Mouse (Mus musculus): Measurements from ENCODE around the gene Ndufs7. TPM values are rescaled to one million over a fixed set of nuclear protein-coding genes. Genes with fewer than 3 reads are reported as not detected.

Gene Ndufs7
- total RNA-seq, 2 experiments from 2014 or later: 609 to 639 TPM

DNA sequence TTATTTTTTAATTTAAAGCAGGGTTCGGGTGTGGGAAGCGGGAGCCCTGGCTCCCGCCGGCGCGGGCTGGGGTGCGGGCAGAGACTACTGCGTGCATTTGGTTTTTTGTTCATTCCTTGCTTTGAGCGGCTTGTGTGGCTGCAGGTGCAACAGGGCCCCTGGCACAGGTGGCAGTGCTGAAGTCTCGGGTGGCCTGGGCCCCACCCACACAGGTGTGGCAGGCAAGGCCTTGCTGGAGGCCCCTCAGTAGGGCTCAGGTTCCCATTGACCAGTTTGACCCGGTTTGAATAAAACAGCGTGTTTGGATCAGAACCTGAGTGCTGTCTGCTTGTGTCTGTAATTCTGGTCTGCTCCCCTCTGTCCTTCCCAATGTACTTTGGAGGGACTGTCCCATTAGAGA lies 39.2 kb downstream of the Ndufs7 start:
- no peak for DNase-seq
- intact Hi-C loops (cut with DNase I): no loop called here

- intact Hi-C loops (cut with DNase I): no loop called here
- DNase-seq: no peak
These were observed 39.7 kb downstream of the Ndufs7 start for GRCm38 (mm10) chr10:80288657-80289056.

- DNase-seq: peak; percentile 96
- intact Hi-C loops (cut with DNase I): no loop called here
These were observed 43.6 kb downstream of the Ndufs7 start, which contains the start of gene Rps15 for GRCm38 (mm10) chr10:80292251-80293146. Rps15 (plus strand) TSS chr10:80292453.

DNA sequence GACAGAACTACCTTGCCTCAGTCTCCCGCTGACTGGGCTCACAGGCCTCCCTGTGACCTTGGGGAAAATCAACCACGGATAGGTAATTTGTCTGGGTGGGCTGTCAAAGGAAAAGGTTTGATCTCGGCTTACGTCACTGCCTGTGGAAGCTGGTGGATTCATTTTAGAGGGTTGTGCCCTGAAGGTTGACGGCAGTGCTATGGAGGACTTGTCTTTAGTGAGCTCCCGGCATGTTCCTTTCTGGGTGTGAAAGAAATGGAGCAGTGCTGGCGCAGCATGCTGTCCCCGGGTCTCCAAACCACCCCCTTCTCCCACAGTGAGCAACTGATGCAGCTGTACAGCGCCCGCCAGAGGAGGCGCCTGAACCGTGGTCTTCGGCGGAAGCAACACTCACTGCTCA lies 44.4 kb downstream of the Ndufs7 start:
- intact Hi-C loops (cut with DNase I): no loop called here
- no peak for DNase-seq

GRCm38 (mm10) chr10:80294311-80294710 lies 45.4 kb downstream of the Ndufs7 start:
- intact Hi-C loops (cut with DNase I): loop anchor here (2.0 kb wide), 1 partner anchor 80 kb away; no protein-coding TSS in a partner anchor
- no peak for DNase-seq

- intact Hi-C loops (cut with DNase I): loop anchor here (1.0 to 2.0 kb wide), 2 partner anchors 53 to 80 kb away; partner anchors contain the start of gene Adamtsl5
- DNase-seq: no peak
These were observed 45.9 kb downstream of the Ndufs7 start for GRCm38 (mm10) chr10:80294788-80295303.

DNA sequence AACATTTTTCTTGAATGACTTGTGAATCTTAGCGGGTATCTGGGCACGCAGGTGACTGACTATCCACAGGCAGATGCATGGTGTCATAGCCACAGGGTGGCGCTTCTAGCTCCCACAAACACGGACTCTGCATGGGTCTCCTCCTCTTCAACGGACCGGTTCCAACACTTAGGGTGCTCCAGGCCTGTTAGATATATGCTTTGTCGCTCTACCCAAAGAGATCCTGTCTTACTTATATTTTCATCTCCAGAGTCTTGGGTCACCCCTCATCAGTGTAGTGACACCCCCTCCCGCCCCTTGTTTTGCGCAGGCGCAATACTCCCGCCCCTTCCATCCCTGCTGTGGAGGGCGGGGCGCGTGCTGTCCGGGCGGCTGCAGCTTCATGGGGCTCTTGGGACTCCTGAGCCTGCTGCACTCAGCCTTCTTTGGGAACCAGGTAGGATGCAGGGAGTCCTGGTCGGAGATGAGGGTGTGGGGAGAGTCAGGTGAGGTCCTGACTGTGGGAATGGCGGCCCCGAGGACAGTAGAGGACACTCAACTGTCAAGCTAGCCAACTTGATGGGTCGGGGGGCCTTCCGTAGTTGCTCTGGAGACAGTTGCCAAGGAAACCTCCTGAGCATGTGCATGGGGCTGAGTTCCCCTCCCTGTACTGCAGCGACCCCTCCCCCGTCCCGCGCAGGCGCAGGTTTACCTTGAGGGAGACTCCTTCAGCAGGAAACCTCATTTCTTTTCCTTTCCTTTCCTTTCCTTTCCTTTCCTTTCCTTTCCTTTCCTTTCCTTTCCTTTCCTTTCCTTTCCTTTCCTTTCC lies 46.9 kb downstream of the Ndufs7 start, which contains the start of gene Apc2:
Apc2 (plus strand) TSS at position 360 of the 808 bp plus-strand sequence.
- peak; percentile 81 to 84 for DNase-seq
- intact Hi-C loops (cut with DNase I): loop anchor here (1.0 to 2.0 kb wide), 2 partner anchors 52 to 79 kb away; partner anchors contain the start of gene Adamtsl5

DNA sequence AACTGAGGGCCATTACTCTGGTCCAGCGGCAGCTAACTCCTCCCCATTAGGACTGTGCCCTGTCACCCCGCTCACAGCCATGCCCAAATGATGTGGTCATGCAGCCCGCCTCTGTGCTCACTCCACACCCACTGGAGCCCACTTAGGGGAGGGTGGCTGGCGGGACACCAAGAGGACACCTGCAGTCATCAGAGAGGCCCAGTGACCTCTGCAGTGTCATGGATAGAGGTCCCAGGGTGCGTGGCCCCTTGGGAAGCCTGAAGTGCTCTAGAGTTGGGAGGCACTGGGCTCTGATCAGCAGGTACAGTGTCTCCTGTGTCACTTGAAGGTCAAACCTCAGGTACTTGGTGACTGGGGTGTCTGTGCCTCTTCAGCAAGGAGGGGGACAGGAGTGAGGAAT lies 47.9 kb downstream of the Ndufs7 start:
- intact Hi-C loops (cut with DNase I): no loop called here
- no peak for DNase-seq

GRCm38 (mm10) chr10:80297526-80298133 lies 48.7 kb downstream of the Ndufs7 start:
- DNase-seq: no peak
- intact Hi-C loops (cut with DNase I): no loop called here

- intact Hi-C loops (cut with DNase I): no loop called here
- peak; percentile 66 to 72 for DNase-seq
These were observed 49.8 kb downstream of the Ndufs7 start for GRCm38 (mm10) chr10:80298571-80299281.

GRCm38 (mm10) chr10:80299301-80299700 lies 50.4 kb downstream of the Ndufs7 start:
- DNase-seq: no peak

GRCm38 (mm10) chr10:80299824-80300223 lies 50.9 kb downstream of the Ndufs7 start:
- DNase-seq: no peak
- intact Hi-C loops (cut with DNase I): loop anchor here (10.0 kb wide), 1 partner anchor 235 kb away; the partner anchor contains the start of gene Atp8b3

More at GRCm38 (mm10) chr10:80299301-80299700, 50.4 kb downstream of the Ndufs7 start:
- intact Hi-C loops (cut with DNase I): no loop called here

DNA sequence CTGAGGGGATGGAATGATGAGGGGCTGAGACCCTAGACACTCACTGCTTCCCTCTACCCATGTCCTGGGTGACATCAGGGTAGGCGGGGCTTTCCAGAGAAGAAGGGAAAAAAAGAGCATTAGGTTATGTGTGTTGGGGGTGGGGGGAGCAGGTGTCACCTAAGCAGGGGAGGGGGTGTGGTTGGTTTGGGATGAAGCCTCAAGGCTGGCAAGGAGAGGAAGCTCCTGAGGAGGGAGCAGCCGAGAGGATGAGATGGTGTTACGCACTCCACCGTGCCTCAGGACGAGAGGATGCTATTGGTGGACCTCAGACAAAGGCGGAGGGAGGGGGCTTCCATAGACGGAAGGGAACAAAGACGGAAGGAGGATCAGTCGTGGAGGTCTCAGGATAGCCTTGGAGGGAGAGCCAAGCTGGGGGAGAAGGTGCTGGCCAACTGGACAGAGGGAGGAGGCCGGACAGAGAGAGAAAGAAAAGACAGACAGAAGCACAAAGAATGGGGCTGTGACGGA lies 51.8 kb downstream of the Ndufs7 start:
- intact Hi-C loops (cut with DNase I): loop anchor here (10.0 kb wide), 1 partner anchor 234 kb away; the partner anchor contains the start of gene Atp8b3
- no peak for DNase-seq

- intact Hi-C loops (cut with DNase I): loop anchor here (10.0 kb wide), 1 partner anchor 233 kb away; the partner anchor contains the start of gene Atp8b3
- no peak for DNase-seq
These were observed 52.5 kb downstream of the Ndufs7 start for GRCm38 (mm10) chr10:80301256-80302081.

DNA sequence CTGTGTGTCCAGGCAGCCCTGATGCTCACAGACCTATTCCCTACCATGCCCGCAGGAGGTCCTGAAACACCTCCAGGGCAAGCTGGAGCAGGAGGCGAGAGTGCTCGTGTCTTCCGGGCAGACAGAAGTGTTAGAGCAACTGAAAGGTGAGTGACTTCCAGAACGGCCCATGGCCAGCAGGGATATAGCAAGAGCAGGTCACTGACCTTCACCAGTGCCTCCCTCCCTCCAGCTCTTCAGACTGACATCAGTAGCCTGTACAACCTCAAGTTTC lies 53.1 kb downstream of the Ndufs7 start:
- intact Hi-C loops (cut with DNase I): loop anchor here (10.0 kb wide), 1 partner anchor 233 kb away; the partner anchor contains the start of gene Atp8b3
- no peak for DNase-seq

DNA sequence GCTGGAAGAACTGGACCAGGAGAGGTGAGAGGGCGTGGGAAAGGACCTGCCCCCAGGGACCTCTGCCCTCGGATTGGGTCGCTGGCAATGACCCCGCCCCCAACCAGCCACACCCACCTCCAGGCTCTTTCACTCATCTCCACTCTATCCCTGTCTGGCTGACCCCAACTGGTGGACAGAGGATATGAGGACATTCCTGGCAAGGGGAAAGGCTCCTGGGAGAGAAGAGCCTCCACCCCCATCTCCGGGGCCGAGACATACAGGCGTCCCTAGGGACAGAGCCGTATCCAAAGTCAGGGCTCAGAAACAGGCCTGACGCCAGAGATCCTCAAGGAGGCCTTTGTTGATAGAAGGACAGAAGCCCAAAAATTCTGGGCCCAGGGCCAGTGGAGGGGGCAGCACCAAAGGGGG lies 53.6 kb downstream of the Ndufs7 start:
- intact Hi-C loops (cut with DNase I): loop anchor here (10.0 kb wide), 1 partner anchor 232 kb away; the partner anchor contains the start of gene Atp8b3

DNA sequence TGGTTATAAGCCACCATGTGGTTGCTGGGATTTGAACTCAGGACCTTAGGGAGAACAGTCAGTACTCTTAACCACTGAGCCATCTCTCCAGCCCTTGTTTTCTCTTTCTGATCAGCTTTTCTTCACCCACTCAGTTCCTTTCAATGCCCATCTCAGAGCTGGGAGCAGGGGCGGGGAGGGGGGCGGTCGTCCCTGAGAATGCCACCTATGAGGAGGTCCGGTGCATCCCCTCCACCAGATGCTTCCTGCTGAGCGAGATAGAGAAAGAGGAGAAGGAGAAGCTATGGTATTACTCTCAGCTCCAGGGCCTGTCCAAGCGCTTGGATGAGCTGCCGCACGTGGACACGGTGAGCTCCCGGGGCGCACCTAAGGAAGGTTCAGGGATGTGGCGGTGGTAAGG lies 55.5 kb downstream of the Ndufs7 start:
- DNase-seq: no peak
- intact Hi-C loops (cut with DNase I): loop anchor here (10.0 kb wide), 1 partner anchor 230 kb away; the partner anchor contains the start of gene Atp8b3

More for the DNA sequence above, 53.6 kb downstream of the Ndufs7 start:
- peak; percentile 87 to 88 for DNase-seq

DNA sequence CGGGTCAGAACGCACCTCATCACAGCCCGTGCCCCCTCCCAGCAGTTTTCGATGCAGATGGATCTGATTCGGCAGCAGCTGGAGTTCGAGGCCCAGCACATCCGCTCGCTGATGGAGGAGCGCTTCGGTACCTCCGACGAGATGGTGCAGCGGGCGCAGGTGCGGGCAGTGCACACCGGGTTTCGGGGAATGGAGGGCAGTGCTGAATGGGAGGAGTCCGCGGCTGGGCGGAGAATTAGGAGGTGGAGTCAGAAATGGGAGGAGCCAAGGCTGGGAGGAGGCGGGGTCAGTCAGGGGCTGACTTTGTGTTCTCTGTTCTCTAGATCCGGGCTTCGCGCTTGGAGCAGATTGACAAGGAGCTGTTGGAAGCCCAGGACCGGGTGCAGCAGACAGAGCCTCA lies 55.9 kb downstream of the Ndufs7 start:
- intact Hi-C loops (cut with DNase I): loop anchor here (10.0 kb wide), 1 partner anchor 230 kb away; the partner anchor contains the start of gene Atp8b3
- no peak for DNase-seq
